In genomic region chr13:37507146-37507545, GRCm38 (mm10) we compare ENCODE assay signal across 11 mouse cellular contexts.
DNase-seq lines count a peak whose midpoint lies in the region; ATAC-seq lines count a peak whose summit lies in the region.
"Had no signal": no experiment of that assay in that cellular context is flagged by ENCODE, and none has a peak within 500 bp of the region (broad histone marks: within the 10 kb centered on the region; RNA-seq: fewer than 3 reads in every experiment).

No protein-coding gene starts in this region.

- H3K9ac ChIP-seq in forebrain, embryonic 11.5 days (ENCODE audit: low read length), result no peak overlapping the region
- H3K9ac ChIP-seq: forebrain, embryonic 12.5 days had no signal

- H3K4me1 ChIP-seq in forebrain, embryonic 10.5 days, result peaks cover 44% of the 10 kb centered on the region
- peaks cover 9% of the 10 kb centered on the region; the same call in 1 of the 2 replicates for H3K4me1 ChIP-seq in forebrain, embryonic 11.5 days (replicated peaks; ENCODE audit: control insufficient read depth, insufficient read depth, low read length)

- peaks cover 17% of the 10 kb centered on the region; the same call in 1 of the 2 replicates for H3K27me3 ChIP-seq in forebrain, embryonic 10.5 days (ENCODE audit: poor library complexity, severe bottlenecking)
- no peaks in the 10 kb centered on the region for H3K27me3 ChIP-seq in forebrain, embryonic 11.5 days (ENCODE audit: control insufficient read depth, insufficient read depth, low read length)
- H3K27me3 ChIP-seq: megakaryocyte, embryonic 14.5 days had no signal

- no peak for DNase-seq in forebrain, embryonic 10.5 days (ENCODE audit: extremely low spot score, low spot score)
- DNase-seq in forebrain, embryonic 11.5 days (ENCODE audit: low spot score), result no peak
- peak; percentile 95 for DNase-seq in fat pad, adult 2 months (ENCODE audit: extremely low read depth, low read depth, low spot score)
- peak; percentile 82 for DNase-seq in kidney, postnatal 14 days
- peak; percentile 33 for DNase-seq in ovary, postnatal 10 days (ENCODE audit: low spot score)
- DNase-seq in T-cell, adult 2 months (ENCODE audit: low spot score), result no peak
- no peak for DNase-seq in c-Kit-positive CD71-positive TER-119-positive erythroid progenitor cells, embryonic 14.5 days (ENCODE audit: low spot score)
- DNase-seq: retina, postnatal 1 day had no signal

- H3K4me3 ChIP-seq in forebrain, embryonic 10.5 days, result no peak overlapping the region
- no peak overlapping the region for H3K4me3 ChIP-seq in forebrain, embryonic 11.5 days (ENCODE audit: low read depth, low read length)
- H3K4me3 ChIP-seq: forebrain, embryonic 12.5 days; megakaryocyte, embryonic 14.5 days had no signal

- no peaks in the 10 kb centered on the region for H3K36me3 ChIP-seq in forebrain, embryonic 10.5 days (replicated peaks)
- no peaks in the 10 kb centered on the region for H3K36me3 ChIP-seq in forebrain, embryonic 11.5 days (ENCODE audit: control insufficient read depth, insufficient read depth, low read length)
- H3K36me3 ChIP-seq: forebrain, embryonic 12.5 days had no signal

- peak overlapping the region; percentile 49; the same call in 1 of the 2 replicates for H3K27ac ChIP-seq in forebrain, embryonic 10.5 days
- H3K27ac ChIP-seq in forebrain, embryonic 11.5 days (ENCODE audit: low read depth, low read length), result no peak overlapping the region
- H3K27ac ChIP-seq: forebrain, embryonic 12.5 days had no signal

- ATAC-seq in forebrain, embryonic 11.5 days (replicated peaks; ENCODE audit: low FRiP score), result no peak
- no peak for ATAC-seq in erythroid progenitor cell, adult 5-6 weeks (replicated peaks; ENCODE audit: low FRiP score, poor library complexity, severe bottlenecking)

- H3K9me3 ChIP-seq in forebrain, embryonic 10.5 days, result no peaks in the 10 kb centered on the region
- no peaks in the 10 kb centered on the region for H3K9me3 ChIP-seq in forebrain, embryonic 11.5 days (ENCODE audit: control insufficient read depth, low read length)
- H3K9me3 ChIP-seq: forebrain, embryonic 12.5 days; megakaryocyte, embryonic 14.5 days had no signal

- H3K4me2 ChIP-seq in forebrain, embryonic 11.5 days (ENCODE audit: low read depth, low read length, severe bottlenecking), result no peak overlapping the region
- H3K4me2 ChIP-seq: forebrain, embryonic 12.5 days had no signal

- WGBS in forebrain, embryonic 10.5 days, result 70% methylated on average over 5 of the region's 5 CpGs
- 75% methylated on average over 5 of the region's 5 CpGs for WGBS in forebrain, embryonic 11.5 days

Comparison
In these comparisons a context has a peak if more than half of its experiments do, and no peak if none do; other contexts are left out.
1. DNase-seq: peak in fat pad, adult 2 months (single experiment), kidney, postnatal 14 days (single experiment) and ovary, postnatal 10 days (single experiment); none in forebrain, embryonic 10.5 days (single experiment), forebrain, embryonic 11.5 days (single experiment), T-cell, adult 2 months (single experiment) and c-Kit-positive CD71-positive TER-119-positive erythroid progenitor cells, embryonic 14.5 days (single experiment).